Mouse (Mus musculus) Patski (cell line): ENCODE results near the gene Map3k12. TPM values are rescaled to one million over a fixed set of nuclear protein-coding genes. Genes with fewer than 3 reads are reported as not detected.

Experiments
- ATAC-seq: fragments of 100-300 bp; one replicate; pipeline ENCODE4 v1.8.0; 2021
- CTCF ChIA-PET: fragments of 350-600 bp; sonication (Branson Sonifier 250); formaldehyde crosslinking; loops from one replicate; lab custom pipeline; 2022; ENCODE audit warnings: inconsistent platforms; lab: Charles Lee
- POLR2A ChIA-PET: fragments of 350-600 bp; sonication (Branson Sonifier 250); formaldehyde crosslinking; loops from one replicate; lab custom pipeline; 2022; ENCODE audit warnings: antibody characterized with exemption, inconsistent platforms; lab: Charles Lee
- DNase-seq: peaks from one replicate; pipeline ENCODE4 v3.0.0-alpha.2; 2011; ENCODE audit warnings: low read depth, low spot score
- H3K27me3 ChIP-seq: fragments of 371-371 bp; one replicate; pipeline ENCODE4 v1.5.1; 2021
- CTCF ChIP-seq: fragments of 100-300 bp; IDR thresholded peaks from one replicate; pipeline ENCODE4 v1.5.1; 2021
- in situ Hi-C: fragments of 300-500 bp; cut with MboI; formaldehyde crosslinking; loops from 3 replicates; pipeline ENCODE4 v1.11.1; 2018; ENCODE audit warnings: low pct_unique_long_range_greater_than_20kb, mixed read lengths
- polyA plus RNA-seq: library from polyadenylated mRNA; unstranded; gene quantifications from one replicate; pipeline ENCODE4 v1.2.3, GENCODE M21; 2021

Gene Map3k12
- polyA plus RNA-seq, 1 experiment from 2014 or later, result 41.5 TPM

DNA sequence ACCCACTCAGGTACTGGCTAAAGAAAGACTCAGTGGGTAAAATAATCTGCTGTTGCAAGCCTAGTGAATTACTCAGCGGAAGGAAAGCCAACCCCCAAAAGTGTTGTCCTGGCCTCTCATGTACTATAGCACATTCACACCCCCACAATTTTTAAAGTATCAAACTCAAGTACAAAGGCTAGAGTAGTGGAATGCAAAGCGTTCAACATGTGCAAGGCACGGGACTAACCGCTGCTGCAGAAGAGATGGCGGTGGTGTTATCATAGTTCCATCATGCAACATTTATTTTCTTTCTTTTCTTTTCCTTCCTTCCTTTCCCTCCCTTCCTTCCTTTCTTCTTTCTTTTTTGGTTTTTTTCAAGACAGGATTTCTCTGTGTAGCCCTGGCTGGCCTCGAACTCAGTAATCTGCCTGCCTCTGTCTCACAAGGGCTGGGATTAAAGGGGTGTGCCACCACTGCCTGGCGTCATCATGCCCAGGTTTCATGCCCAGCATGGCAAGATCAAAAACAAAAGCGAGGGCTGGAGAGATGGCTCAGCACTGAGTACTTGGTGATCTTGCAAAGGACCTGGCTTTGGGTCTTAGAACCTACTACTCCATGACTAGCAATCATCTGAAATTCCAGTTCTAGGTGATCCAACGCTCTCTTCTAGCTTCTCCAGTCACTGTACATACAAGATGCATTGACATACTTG is 10.9 kb downstream of the Map3k12 start:
- POLR2A ChIA-PET, result interaction anchor here (0.7 to 2.0 kb wide), 4 partner anchors 10 to 41 kb away, joined by 4 to 8 read pairs (median 5); no protein-coding TSS in a partner anchor
- CTCF ChIA-PET, result interaction anchor here (0.5 to 1.9 kb wide), 2 partner anchors 19 to 317 kb away, joined by 3 to 5 read pairs; partner anchors contain the start of gene Npff
- DNase-seq, result no peak
- in situ Hi-C loops, result no loop called here
- no peaks in the 10 kb centered on the region for H3K27me3 ChIP-seq
- no peak for ATAC-seq
- no peak for TF ChIP-seq CTCF

DNA sequence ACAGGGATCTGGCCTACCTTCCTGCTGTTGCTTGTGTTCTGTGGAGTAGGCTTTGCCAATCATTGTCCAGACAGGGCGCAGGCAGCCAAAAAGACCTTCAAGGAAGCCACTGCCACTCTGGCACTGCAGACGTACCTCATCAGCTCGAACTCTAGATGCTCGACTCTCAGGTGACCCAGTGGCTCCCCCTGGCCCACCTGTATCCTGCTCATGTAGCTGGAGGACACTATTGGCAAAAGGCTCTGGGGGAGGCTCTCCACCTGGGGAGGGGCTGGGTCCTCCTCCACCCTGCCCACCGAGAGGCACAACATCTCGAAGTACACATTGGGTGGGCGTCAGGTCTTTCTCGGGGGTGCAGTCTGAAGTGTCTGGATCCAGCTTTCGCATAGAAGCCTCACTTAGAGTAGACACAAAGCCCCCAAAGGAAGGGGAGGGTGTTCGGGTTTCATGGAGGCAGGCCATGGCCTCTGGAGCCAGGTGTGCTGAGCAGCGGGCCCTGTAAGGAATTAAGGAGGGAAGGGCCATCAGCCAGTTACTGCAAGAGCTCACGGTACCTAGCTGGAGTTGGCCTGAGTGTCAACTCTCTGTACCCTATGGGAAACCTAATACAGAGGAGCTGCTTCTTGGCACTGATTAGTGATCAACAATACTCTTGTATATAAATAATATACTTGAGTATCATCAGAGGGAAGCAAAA is 11.6 kb downstream of the Map3k12 start:
- ATAC-seq, result no peak
- ChIA-PET POLR2A (interaction anchor here (1.1 to 2.0 kb wide), 4 partner anchors 9 to 24 kb away, joined by 4 to 5 read pairs (median 5); partner anchors contain the start of gene Tarbp2), CTCF (interaction anchor here (0.5 to 1.4 kb wide), 4 partner anchors 8 to 318 kb away, joined by 3 to 4 read pairs (median 3); no protein-coding TSS in a partner anchor)
- no peaks in the 10 kb centered on the region for H3K27me3 ChIP-seq
- DNase-seq, result no peak
- in situ Hi-C loops, result no loop called here
- TF ChIP-seq CTCF, result no peak

DNA sequence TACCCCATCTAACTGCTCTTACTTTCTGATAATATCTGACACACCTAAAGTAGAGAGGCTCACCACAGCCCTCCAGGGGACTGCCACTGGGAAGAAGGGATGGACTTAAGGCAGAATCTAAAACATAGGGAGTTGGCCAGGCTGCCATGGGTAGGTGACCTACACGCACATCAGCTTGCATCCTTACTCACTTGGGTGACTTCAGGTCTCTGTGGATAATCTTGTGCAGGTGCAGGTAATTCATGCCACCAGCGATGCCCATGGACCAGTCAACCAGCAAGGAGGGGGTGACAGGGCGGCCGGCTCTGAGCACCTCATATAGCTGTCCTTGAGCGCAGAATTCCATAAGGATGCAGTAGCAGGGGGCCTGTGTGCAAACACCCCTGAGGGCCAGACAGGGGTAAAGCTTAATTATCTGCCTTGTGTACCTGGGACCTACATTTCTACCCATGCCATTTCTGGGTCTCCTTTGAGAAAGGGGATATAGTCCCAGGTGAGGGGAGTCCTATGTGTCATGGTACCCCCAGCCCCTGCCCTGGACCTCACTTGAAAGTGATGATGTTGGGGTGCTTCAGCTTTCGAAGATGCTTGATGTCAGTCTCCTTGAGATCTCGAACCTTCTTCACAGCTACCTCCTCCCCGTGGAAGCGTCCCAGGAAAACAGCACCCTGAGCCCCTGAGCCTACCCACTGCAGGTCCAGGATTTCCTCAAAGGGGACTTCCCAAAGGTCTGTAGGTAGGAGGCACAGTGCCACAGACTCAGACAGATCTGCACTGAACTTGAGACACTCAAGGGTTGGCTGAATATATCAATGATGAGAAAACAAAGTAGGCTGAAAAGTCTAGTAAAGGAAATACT is 12.7 kb downstream of the Map3k12 start:
- in situ Hi-C loops, result no loop called here
- H3K27me3 ChIP-seq, result no peaks in the 10 kb centered on the region
- TF ChIP-seq CTCF, result no peak
- no peak for ATAC-seq
- ChIA-PET CTCF (interaction anchor here (0.8 to 1.4 kb wide), 5 partner anchors 9 to 23 kb away, joined by 3 to 4 read pairs (median 3); no protein-coding TSS in a partner anchor), POLR2A (interaction anchor here (0.6 to 2.0 kb wide), 6 partner anchors 8 to 105 kb away, joined by 3 to 6 read pairs (median 5); partner anchors contain the start of gene Tarbp2)
- no peak for DNase-seq

DNA sequence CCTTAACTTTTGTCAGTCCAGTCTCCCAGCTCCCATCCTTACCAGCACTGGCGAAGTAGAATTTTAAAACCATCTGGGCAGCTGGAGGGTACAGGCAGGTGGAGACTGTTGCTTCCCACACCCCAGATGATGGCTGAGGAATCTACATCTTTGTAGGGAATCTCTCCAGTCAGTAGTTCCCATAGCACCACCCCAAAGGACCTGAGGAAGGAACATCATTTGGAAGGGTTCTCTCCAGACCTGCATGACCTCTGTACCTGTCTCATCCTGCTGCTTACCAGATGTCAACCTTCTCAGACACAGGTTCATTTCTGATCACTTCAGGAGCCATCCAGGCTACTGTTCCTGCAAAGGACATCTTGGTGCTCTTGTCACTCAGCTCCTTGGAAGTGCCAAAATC is 13.4 kb downstream of the Map3k12 start, which contains the start of gene Gm10337:
Gene Gm10337 (plus strand): TSS at position 276 of the 400 bp plus-strand sequence.
- CTCF ChIA-PET, result interaction anchor here (1.2 kb wide), 1 partner anchor 22 kb away, joined by 3 read pairs; no protein-coding TSS in a partner anchor
- no peaks in the 10 kb centered on the region for H3K27me3 ChIP-seq

DNA sequence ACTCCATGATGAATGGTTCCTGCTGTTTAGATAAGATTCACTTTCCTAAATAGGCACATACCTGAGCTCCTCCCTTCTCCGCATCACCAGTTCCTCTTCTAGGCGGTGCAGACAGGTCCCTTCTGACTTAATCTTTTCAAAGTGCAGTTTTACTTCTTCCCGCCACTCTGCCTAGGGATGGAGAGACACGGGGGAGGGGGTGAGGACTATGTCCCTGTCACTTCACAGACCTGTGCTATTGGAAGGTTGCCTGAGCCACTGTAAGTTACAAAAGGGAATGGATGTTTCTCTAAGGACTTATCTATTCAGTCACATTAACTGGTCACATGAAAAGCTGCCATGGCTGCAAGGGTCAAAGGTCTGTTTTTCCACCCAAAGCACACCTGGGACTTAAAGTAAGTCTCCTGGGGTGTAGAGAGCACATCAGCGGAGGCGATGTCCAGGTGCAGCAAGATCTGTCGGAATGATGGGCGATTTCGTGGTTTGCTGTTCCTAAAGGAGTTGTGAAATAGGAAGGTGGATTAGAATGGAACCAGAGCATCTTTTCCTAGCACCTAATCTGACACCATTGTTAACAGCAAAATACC is 14.5 kb downstream of the Map3k12 start:
- POLR2A ChIA-PET, result interaction anchor here (1.3 to 1.6 kb wide), 2 partner anchors 8 to 17 kb away, joined by 3 to 8 read pairs; no protein-coding TSS in a partner anchor

More for the DNA sequence above, 13.4 kb downstream of the Map3k12 start, which contains the start of gene Gm10337:
- DNase-seq (no peak), ATAC-seq (no peak)
- TF ChIP-seq CTCF, result no peak
- in situ Hi-C loops, result no loop called here
- POLR2A ChIA-PET, result interaction anchor here (0.6 to 1.3 kb wide), 2 partner anchors 9 to 104 kb away, joined by 3 to 6 read pairs; no protein-coding TSS in a partner anchor

DNA sequence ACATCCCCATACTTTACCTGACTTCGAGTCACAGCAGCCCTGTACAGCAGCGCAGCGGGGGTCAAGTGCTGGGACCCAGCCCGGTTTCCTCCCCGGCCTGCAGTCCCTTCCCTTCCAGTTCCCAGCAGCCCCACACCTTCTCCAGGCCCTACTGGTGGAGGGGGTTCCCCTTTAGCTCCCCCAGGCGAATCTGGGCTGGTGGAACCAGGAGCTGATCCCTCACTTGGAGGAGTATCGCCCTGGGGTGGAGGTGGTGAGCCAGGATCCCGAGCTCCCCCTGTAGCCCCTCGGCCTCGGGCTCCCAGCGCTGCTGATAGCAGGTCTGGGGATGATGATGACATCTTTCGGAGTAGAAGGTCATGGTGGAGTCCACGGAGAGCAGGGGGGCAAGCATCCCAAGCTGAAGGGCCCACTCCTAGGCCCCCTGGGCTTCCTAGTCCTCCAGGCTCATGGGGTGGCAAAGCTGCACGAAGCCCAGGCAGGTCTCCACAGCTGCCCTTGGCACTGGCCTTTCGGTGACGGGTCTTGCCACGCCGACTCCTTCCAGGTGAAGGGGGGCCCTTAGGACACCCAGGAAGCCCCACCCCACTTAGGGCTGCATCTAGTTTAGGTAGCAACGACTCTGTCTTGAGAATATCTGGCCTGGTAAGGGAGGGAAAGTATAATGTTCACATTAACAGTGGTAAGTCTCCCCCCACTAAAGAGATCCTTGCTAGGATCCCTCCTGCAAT is 15.6 kb downstream of the Map3k12 start:
- DNase-seq (no peak), ATAC-seq (no peak)
- no peaks in the 10 kb centered on the region for H3K27me3 ChIP-seq
- in situ Hi-C loops, result no loop called here
- CTCF ChIA-PET, result no interaction called here
- TF ChIP-seq CTCF, result no peak
- POLR2A ChIA-PET, result interaction anchor here (1.3 to 1.6 kb wide), 2 partner anchors 9 to 16 kb away, joined by 3 to 8 read pairs; no protein-coding TSS in a partner anchor

More for the DNA sequence above, 14.5 kb downstream of the Map3k12 start:
- DNase-seq (no peak), ATAC-seq (no peak)
- H3K27me3 ChIP-seq, result no peaks in the 10 kb centered on the region
- in situ Hi-C loops, result no loop called here
- CTCF ChIA-PET, result no interaction called here
- no peak for TF ChIP-seq CTCF

DNA sequence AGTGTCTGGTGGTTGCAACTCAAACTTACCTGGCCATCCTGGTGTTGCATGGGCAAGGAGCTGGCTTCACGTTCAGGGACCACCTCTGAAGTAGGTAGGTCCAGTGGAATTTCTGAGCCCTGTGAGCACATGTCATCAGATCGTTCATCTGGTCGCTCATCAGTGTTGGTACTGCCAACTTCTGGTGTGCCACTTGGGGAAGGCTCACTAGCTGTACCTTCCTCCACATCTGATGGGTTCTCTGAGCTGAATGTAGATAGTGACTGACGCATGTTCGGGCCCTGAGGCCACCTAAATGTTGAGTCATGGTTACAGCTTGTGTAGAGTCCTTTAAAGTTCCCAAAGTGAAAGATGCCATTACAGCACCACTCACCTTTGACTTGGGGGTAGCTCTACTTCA is 16.4 kb downstream of the Map3k12 start:
- ChIA-PET CTCF (interaction anchor here (1.1 kb wide), 1 partner anchor 12 kb away, joined by 3 read pairs; no protein-coding TSS in a partner anchor), POLR2A (interaction anchor here (0.7 to 1.2 kb wide), 2 partner anchors 10 to 90 kb away, joined by 3 to 5 read pairs; no protein-coding TSS in a partner anchor)
- no peak for TF ChIP-seq CTCF
- ATAC-seq (no peak), DNase-seq (no peak)
- in situ Hi-C loops, result no loop called here
- no peaks in the 10 kb centered on the region for H3K27me3 ChIP-seq

DNA sequence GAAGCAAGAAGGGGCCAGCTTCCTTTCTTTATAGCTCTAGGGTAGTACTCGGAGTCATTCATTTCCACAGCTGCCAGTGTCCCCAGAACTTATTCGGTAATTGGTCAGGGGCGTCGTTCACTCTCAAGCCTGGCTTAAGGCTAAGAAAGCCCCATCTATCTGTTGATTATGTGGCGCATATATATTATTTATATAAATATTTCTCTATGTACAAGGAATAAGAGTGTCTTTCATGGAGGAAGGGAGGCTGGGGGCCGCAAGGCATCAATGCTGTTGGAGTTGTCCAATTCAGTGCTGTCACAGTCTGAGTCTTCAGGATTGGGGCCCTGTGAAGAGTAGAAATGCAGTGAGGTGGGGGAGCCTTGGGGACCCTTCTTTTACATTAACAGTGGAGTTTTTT is 17.0 kb downstream of the Map3k12 start:
- no peak for DNase-seq
- in situ Hi-C loops, result no loop called here
- ChIA-PET POLR2A (interaction anchor here (0.7 to 1.2 kb wide), 2 partner anchors 11 to 89 kb away, joined by 3 to 5 read pairs; no protein-coding TSS in a partner anchor), CTCF (interaction anchor here (1.1 kb wide), 1 partner anchor 13 kb away, joined by 3 read pairs; no protein-coding TSS in a partner anchor)
- TF ChIP-seq CTCF, result no peak
- no peaks in the 10 kb centered on the region for H3K27me3 ChIP-seq
- ATAC-seq, result no peak

DNA sequence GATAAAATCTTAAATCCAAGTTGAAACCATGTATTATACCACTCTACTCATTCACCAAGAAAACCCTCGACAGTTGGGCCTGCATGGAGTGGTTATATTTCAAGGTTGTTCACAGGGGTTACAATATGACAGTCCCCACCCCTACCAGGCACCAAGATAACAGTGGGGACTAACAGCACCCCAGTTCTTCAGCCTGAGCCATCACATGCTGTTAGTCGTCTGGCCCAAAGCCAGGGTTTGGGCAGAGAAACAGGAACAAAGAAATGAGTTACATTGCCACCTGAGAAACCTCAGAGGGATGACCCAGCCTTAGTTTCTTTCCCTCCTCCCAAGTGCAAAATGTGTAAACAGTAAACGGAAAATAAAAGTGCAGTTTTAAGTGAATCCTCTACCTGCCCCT is 17.5 kb downstream of the Map3k12 start:
- H3K27me3 ChIP-seq, result no peaks in the 10 kb centered on the region
- CTCF ChIA-PET, result no interaction called here
- no peak for TF ChIP-seq CTCF
- no peak for DNase-seq
- POLR2A ChIA-PET, result no interaction called here
- in situ Hi-C loops, result no loop called here
- ATAC-seq, result no peak
